In genomic region chrX:57521117-57522095, GRCm38 (mm10) we compare ENCODE assay signal across 11 mouse cellular contexts. TPM values are rescaled to one million over a fixed set of nuclear protein-coding genes. Genes with fewer than 3 reads are reported as not detected.
DNase-seq lines count a peak whose midpoint lies in the region; ATAC-seq and TF ChIP-seq lines count a peak whose summit lies in the region.
"Had no signal": no experiment of that assay in that cellular context is flagged by ENCODE, and none has a peak within 500 bp of the region (broad histone marks: within the 10 kb centered on the region; RNA-seq: fewer than 3 reads in every experiment).

No protein-coding gene starts in this region.

- WGBS in heart, embryonic 15.5 days = 38% methylated on average over 28 of the region's 28 CpGs
- 27% methylated on average over 28 of the region's 28 CpGs for WGBS in forebrain, embryonic 16.5 days
- 42% methylated on average over 28 of the region's 28 CpGs for WGBS in midbrain, embryonic 12.5 days
- 28% methylated on average over 28 of the region's 28 CpGs for WGBS in cerebellum, adult 2 months

- no peak for TF ChIP-seq CTCF in cerebellum, adult 2 months (IDR thresholded peaks at IDR 0.05; ENCODE audit: borderline replicate concordance, insufficient read depth, low read depth, low read length)

- H3K36me3 ChIP-seq in heart, embryonic 15.5 days = no peaks in the 10 kb centered on the region
- no peaks in the 10 kb centered on the region for H3K36me3 ChIP-seq in forebrain, embryonic 16.5 days (ENCODE audit: control insufficient read depth, insufficient read depth)
- no peaks in the 10 kb centered on the region for H3K36me3 ChIP-seq in midbrain, embryonic 12.5 days
- H3K36me3 ChIP-seq: G1E had no signal

- H3K27ac ChIP-seq in heart, embryonic 15.5 days = no peak overlapping the region
- no peak overlapping the region for H3K27ac ChIP-seq in forebrain, embryonic 16.5 days (ENCODE audit: low read length)
- H3K27ac ChIP-seq in midbrain, embryonic 12.5 days (replicated peaks) = no peak overlapping the region
- H3K27ac ChIP-seq in cerebellum, adult 2 months (ENCODE audit: insufficient read depth, low read length) = no peak overlapping the region
- H3K27ac ChIP-seq: liver, embryonic 14.5 days had no signal

- H3K9ac ChIP-seq in heart, embryonic 15.5 days = no peak overlapping the region
- H3K9ac ChIP-seq in forebrain, embryonic 16.5 days (replicated peaks; ENCODE audit: low read depth, low read length) = no peak overlapping the region
- no peak overlapping the region for H3K9ac ChIP-seq in midbrain, embryonic 12.5 days (replicated peaks)
- H3K9ac ChIP-seq: liver, embryonic 14.5 days had no signal

- TF ChIP-seq POLR2A in cerebellum, adult 2 months (IDR thresholded peaks at IDR 0.05; ENCODE audit: borderline replicate concordance, insufficient read depth, low read length) = no peak

- H3K27me3 ChIP-seq in heart, embryonic 15.5 days = no peaks in the 10 kb centered on the region; the same call in 1 of the 2 replicates
- no peaks in the 10 kb centered on the region for H3K27me3 ChIP-seq in forebrain, embryonic 16.5 days (replicated peaks; ENCODE audit: control insufficient read depth, insufficient read depth, low read length)
- no peaks in the 10 kb centered on the region for H3K27me3 ChIP-seq in midbrain, embryonic 12.5 days
- H3K27me3 ChIP-seq in cerebellum, adult 2 months (ENCODE audit: control insufficient read depth, insufficient read depth, low read length) = no peaks in the 10 kb centered on the region

- no peaks in the 10 kb centered on the region for H3K9me3 ChIP-seq in heart, embryonic 15.5 days (replicated peaks)
- no peaks in the 10 kb centered on the region for H3K9me3 ChIP-seq in forebrain, embryonic 16.5 days (ENCODE audit: control insufficient read depth, low read length)
- no peaks in the 10 kb centered on the region for H3K9me3 ChIP-seq in midbrain, embryonic 12.5 days
- H3K9me3 ChIP-seq: G1E had no signal

- peak overlapping the region; percentile 29; the same call in 1 of the 2 replicates for H3K4me2 ChIP-seq in heart, embryonic 15.5 days
- peak overlapping the region; percentile 57 for H3K4me2 ChIP-seq in forebrain, embryonic 16.5 days (ENCODE audit: low read length)
- peak overlapping the region; percentile 38 for H3K4me2 ChIP-seq in midbrain, embryonic 12.5 days (replicated peaks)

- H3K4me1 ChIP-seq in heart, embryonic 15.5 days (replicated peaks) = no peaks in the 10 kb centered on the region
- peaks cover 4% of the 10 kb centered on the region for H3K4me1 ChIP-seq in forebrain, embryonic 16.5 days (replicated peaks; ENCODE audit: control insufficient read depth, insufficient read depth, low read length)
- H3K4me1 ChIP-seq in midbrain, embryonic 12.5 days = no peaks in the 10 kb centered on the region
- H3K4me1 ChIP-seq in cerebellum, adult 2 months (ENCODE audit: control insufficient read depth, insufficient read depth, low read length) = no peaks in the 10 kb centered on the region

- no peak for DNase-seq in heart, postnatal 14 days
- DNase-seq in R1 (ENCODE audit: low read depth, low spot score) = peak; percentile 27
- no peak for DNase-seq in ovary, postnatal 14 days (ENCODE audit: low spot score)
- no peak for DNase-seq in cerebellum, adult 2 months
- no peak for DNase-seq in cerebellum, adult 8-10 months

- intact Hi-C loops in heart, postnatal 14 days (cut with DNase I) = no loop called here

- ATAC-seq in heart, embryonic 15.5 days (replicated peaks; ENCODE audit: insufficient number of reproducible peaks, insufficient read depth, low FRiP score, low read depth) = no peak
- peak; percentile 76; the same call in 1 of the 2 replicates for ATAC-seq in forebrain, embryonic 16.5 days
- peak; percentile 65; the same call in 1 of the 2 replicates for ATAC-seq in midbrain, embryonic 12.5 days (ENCODE audit: low FRiP score, low read depth)

- H3K4me3 ChIP-seq in heart, embryonic 15.5 days = no peak overlapping the region
- peak overlapping the region; percentile 34 for H3K4me3 ChIP-seq in forebrain, embryonic 16.5 days (replicated peaks; ENCODE audit: low read length)
- H3K4me3 ChIP-seq in midbrain, embryonic 12.5 days = peak overlapping the region; percentile 6; the same call in 1 of the 2 replicates
- no peak overlapping the region for H3K4me3 ChIP-seq in cerebellum, adult 2 months (replicated peaks; ENCODE audit: insufficient read depth, low read depth, low read length)

RNA-seq across cellular contexts. Expression of gene Gpr101, which starts 17.8 kb away (rescaled TPM):
- polyA plus RNA-seq in heart, embryonic 15.5 days (2015; fragmentation: Nextera tagmentation; extraction: Ambion mirVana) = not detected in 2 replicates
- not detected for total RNA-seq in heart, postnatal 14 days (2021)
- polyA plus RNA-seq in forebrain, embryonic 16.5 days (2015; fragmentation: Nextera tagmentation; extraction: Ambion mirVana) = 0.22 and 0.39 TPM in 2 replicates
- polyA plus RNA-seq in midbrain, embryonic 12.5 days (2016; fragmentation: Nextera tagmentation; extraction: Ambion mirVana) = 0.08 TPM in 1 of 2 replicates, not detected in the other
- polyA plus RNA-seq in cerebellum, adult 2 months (2012; rRNA removed) = 1.9 and 2.0 TPM in 2 replicates
- total RNA-seq: hematopoietic stem cell, adult 5-6 weeks had no signal
- polyA plus RNA-seq: G1E; liver, embryonic 14.5 days had no signal

Comparison
In these comparisons a context has a peak if more than half of its experiments do, and no peak if none do; other contexts are left out.
1. H3K4me3 ChIP-seq: peak in forebrain, embryonic 16.5 days (single experiment) and midbrain, embryonic 12.5 days (single experiment); none in heart, embryonic 15.5 days (single experiment) and cerebellum, adult 2 months (single experiment).
2. Peak in every context shown above with its lines, with median percentiles within 50 percentile points of each other: H3K4me2 ChIP-seq.